Mouse (Mus musculus) forelimb bud, embryonic 11.5 days (tissue): Measurements from ENCODE around the gene Syvn1.

Source experiments
- DNase-seq: peaks from one replicate; pipeline ENCODE4 v3.0.0-alpha.2; 2012; ENCODE audit warnings: low read depth, low spot score

The Syvn1 gene

GRCm38 (mm10) chr19:6067724-6068415, 21.5 kb downstream of the Syvn1 start, which contains the start of gene Tm7sf2:
Gene Tm7sf2, minus strand, starts transcription at chr19:6068373.
- DNase-seq = peak; percentile 86

GRCm38 (mm10) chr19:6068951-6069350, 22.6 kb downstream of the Syvn1 start:
- no peak for DNase-seq

- DNase-seq = no peak
Observed at GRCm38 (mm10) chr19:6069851-6070250, 23.5 kb downstream of the Syvn1 start.

- DNase-seq = no peak
Observed at GRCm38 (mm10) chr19:6070571-6071250, 24.3 kb downstream of the Syvn1 start.

- DNase-seq = no peak
Observed at GRCm38 (mm10) chr19:6071261-6071660, 24.9 kb downstream of the Syvn1 start.

- no peak for DNase-seq
Observed at GRCm38 (mm10) chr19:6073889-6074288, 27.5 kb downstream of the Syvn1 start.

- DNase-seq = peak; percentile 87
Observed at GRCm38 (mm10) chr19:6076564-6077393, 30.4 kb downstream of the Syvn1 start, which contains the start of gene Vps51. Gene Vps51, minus strand, starts transcription at chr19:6077231.

- no peak for DNase-seq
Observed at GRCm38 (mm10) chr19:6079983-6080480, 33.7 kb downstream of the Syvn1 start, which contains the start of gene Tmem262. Gene Tmem262, plus strand, starts transcription at chr19:6080033.

- no peak for DNase-seq
Observed at GRCm38 (mm10) chr19:6082156-6082555, 35.8 kb downstream of the Syvn1 start, which contains the start of gene Gm28374. Gene Gm28374, minus strand, starts transcription at chr19:6082256.

- DNase-seq = peak; percentile 99
Observed at GRCm38 (mm10) chr19:6084478-6085248, 38.3 kb downstream of the Syvn1 start, which contains the start of the genes Zfpl1 and Cdca5. Gene Zfpl1, minus strand, starts transcription at chr19:6084956. Gene Cdca5, plus strand, starts transcription at chr19:6084983.

- DNase-seq = peak; percentile 79
Observed at GRCm38 (mm10) chr19:6085417-6085879, 39.1 kb downstream of the Syvn1 start.

- no peak for DNase-seq
Observed at GRCm38 (mm10) chr19:6088841-6089240, 42.5 kb downstream of the Syvn1 start.

- DNase-seq = no peak
Observed at GRCm38 (mm10) chr19:6094119-6094518, 47.7 kb downstream of the Syvn1 start, which contains the start of gene AC131692.1. Gene AC131692.1, plus strand, starts transcription at chr19:6094419.

- no peak for DNase-seq
Observed at GRCm38 (mm10) chr19:6097847-6098246, 51.5 kb downstream of the Syvn1 start.

- DNase-seq = no peak
Observed at GRCm38 (mm10) chr19:6101186-6101585, 54.8 kb downstream of the Syvn1 start.

GRCm38 (mm10) chr19:6102169-6102853, 55.9 kb downstream of the Syvn1 start:
- no peak for DNase-seq
